Mouse (Mus musculus): ENCODE results near the gene Rbm47. TPM values are rescaled to one million over a fixed set of nuclear protein-coding genes. Genes with fewer than 3 reads are reported as not detected.
A peak's percentile ranks its signal among the peaks of the same experiment; 100 is the strongest.

Gene Rbm47
- total RNA-seq, 1 experiment from 2014 or later, result 2.7 TPM

- ATAC-seq (replicated peaks; ENCODE audit: low read depth, poor library complexity, severe bottlenecking), result no peak
Measured at GRCm38 (mm10) chr5:66135161-66135852, 37.6 kb downstream of the Rbm47 start.

DNA sequence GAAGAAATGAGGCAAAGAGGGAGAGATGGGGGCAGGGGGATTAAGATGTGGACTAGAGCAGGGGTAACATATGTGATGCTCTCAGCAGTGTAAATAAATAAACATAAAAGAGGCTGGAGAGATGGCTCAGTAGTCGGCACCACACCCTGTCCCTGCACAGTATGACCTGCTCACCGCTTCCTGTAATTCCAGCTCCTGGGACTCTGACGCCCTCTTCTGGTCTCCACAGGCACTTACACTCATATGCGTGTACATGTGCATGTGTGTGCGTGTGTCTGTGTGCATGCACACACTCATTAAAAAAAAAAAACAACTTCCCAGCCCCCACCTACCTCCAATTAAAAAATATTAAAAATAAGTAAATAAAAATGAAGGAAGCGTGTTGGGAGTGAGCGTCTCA, 38.3 kb downstream of the Rbm47 start:
- ATAC-seq (replicated peaks; ENCODE audit: low read depth, poor library complexity, severe bottlenecking), result no peak

- ATAC-seq (replicated peaks; ENCODE audit: low read depth, poor library complexity, severe bottlenecking), result no peak
Measured at GRCm38 (mm10) chr5:66128948-66129347, 44.0 kb downstream of the Rbm47 start.

DNA sequence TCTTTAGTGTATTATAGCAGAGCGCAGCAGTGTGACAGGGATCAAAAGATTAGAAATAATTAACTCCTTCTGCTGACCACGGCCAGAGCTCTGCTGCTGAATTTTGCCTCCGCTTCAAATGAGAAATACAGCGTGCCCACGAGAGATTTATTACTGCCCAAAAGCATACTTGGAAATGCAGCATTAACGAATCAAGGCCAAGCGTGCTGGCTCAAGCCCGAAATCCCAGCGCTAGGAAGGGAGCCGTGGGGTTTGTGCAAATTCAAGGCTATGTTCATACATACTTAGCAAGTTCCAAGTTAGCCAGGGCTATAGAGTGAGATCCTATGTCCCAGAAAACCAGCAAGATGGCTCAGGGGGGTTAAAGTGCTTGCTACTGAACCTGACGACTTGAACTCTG, 47.5 kb downstream of the Rbm47 start:
- no peak for ATAC-seq (replicated peaks; ENCODE audit: low read depth, poor library complexity, severe bottlenecking)

GRCm38 (mm10) chr5:66124931-66125330, 48.0 kb downstream of the Rbm47 start:
- no peak for ATAC-seq (replicated peaks; ENCODE audit: low read depth, poor library complexity, severe bottlenecking)

GRCm38 (mm10) chr5:66124089-66124400, 48.9 kb downstream of the Rbm47 start:
- ATAC-seq (replicated peaks; ENCODE audit: low read depth, poor library complexity, severe bottlenecking), result no peak

- no peak for ATAC-seq (replicated peaks; ENCODE audit: low read depth, poor library complexity, severe bottlenecking)
Measured at GRCm38 (mm10) chr5:66123295-66124088, 49.4 kb downstream of the Rbm47 start.

- ATAC-seq (replicated peaks; ENCODE audit: low read depth, poor library complexity, severe bottlenecking), result peak; percentile 82
Measured at GRCm38 (mm10) chr5:66121255-66121654, 51.7 kb downstream of the Rbm47 start.

DNA sequence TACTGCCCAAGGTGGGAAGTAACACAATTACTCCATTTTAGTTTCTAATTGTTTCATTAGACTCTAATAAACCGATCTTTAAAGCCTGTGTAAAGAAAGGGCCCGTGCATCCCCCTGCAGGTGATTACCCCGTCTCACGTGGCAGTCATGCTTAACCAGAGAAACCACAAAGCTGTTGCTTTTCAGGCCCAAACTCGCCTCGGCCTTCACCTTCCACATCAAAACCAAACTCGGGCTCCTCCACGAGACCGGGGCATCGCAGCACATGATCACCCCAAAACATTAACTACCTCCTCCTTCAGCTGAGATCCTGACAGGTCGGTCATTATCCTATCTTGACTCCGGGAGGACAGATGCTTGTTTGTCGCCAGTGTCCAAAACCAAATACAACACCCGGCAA, 58.2 kb downstream of the Rbm47 start:
- no peak for ATAC-seq (replicated peaks; ENCODE audit: low read depth, poor library complexity, severe bottlenecking)

- ATAC-seq (replicated peaks; ENCODE audit: low read depth, poor library complexity, severe bottlenecking), result no peak
Measured at GRCm38 (mm10) chr5:66114208-66114607, 58.7 kb downstream of the Rbm47 start.

GRCm38 (mm10) chr5:66112059-66112458, 60.9 kb downstream of the Rbm47 start:
- ATAC-seq (replicated peaks; ENCODE audit: low read depth, poor library complexity, severe bottlenecking), result peak; percentile 98

DNA sequence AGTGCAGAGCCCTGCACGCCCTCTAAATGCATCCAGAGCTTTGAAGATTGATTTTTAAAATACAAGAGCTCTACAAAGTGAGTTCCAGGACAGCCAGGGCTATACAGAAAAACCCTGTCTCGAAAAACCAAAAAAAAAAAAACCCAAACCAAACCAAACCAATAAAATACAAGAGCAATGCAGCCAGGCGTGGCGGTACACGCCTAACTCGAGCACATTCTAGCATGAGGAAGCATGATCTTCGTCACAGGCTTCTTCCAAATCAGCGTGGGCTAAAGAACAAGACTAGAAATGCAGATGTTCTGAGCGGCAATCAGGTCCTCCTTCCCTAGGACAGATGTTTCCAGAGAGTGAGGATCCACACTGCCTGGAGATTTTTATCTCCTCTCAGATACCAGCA, 66.5 kb downstream of the Rbm47 start:
- no peak for ATAC-seq (replicated peaks; ENCODE audit: low read depth, poor library complexity, severe bottlenecking)

- peak; percentile 58 for ATAC-seq (replicated peaks; ENCODE audit: low read depth, poor library complexity, severe bottlenecking)
Measured at GRCm38 (mm10) chr5:66105946-66106345, 67.0 kb downstream of the Rbm47 start.

- peak; percentile 87 for ATAC-seq (replicated peaks; ENCODE audit: low read depth, poor library complexity, severe bottlenecking)
Measured at GRCm38 (mm10) chr5:66105366-66105765, 67.6 kb downstream of the Rbm47 start.

DNA sequence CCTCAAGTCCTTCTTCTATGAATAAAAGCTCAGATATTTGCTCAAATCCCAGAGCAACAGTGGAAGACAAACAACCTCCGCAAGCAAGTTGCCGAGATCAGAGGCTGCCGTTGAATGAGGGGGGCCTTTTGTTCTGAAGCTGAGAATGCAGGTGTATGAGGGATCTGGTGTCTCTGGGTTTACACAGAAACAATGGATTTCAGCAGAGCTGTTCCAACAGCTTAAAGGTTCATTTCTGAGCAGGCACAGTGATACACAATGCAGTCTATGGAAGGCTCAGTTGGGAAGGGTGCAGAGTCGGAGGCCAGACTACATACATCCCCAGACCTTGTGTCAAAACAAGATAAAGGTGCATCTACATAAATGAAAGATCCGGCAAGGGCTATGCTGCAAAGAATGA, 69.5 kb downstream of the Rbm47 start:
- no peak for ATAC-seq (replicated peaks; ENCODE audit: low read depth, poor library complexity, severe bottlenecking)

DNA sequence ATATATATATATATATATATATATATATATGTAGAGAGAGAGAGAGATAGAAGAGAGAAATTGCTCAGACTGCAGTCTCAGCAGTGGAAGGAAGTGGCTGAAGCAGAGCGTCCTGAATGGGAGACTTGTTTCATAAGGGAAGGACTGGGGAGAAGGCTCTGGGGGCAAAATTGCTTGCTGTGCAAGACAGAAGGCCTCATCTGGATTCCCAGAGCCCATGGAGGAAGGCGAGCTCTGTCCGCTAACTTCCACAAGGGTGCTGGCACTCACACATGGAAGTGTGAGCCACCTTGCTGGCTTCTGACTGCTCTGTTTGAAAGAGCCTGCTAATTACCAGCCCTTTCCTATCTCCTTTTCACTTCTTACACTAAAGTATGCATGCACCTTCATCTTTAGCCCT, 70.1 kb downstream of the Rbm47 start:
- no peak for ATAC-seq (replicated peaks; ENCODE audit: low read depth, poor library complexity, severe bottlenecking)

DNA sequence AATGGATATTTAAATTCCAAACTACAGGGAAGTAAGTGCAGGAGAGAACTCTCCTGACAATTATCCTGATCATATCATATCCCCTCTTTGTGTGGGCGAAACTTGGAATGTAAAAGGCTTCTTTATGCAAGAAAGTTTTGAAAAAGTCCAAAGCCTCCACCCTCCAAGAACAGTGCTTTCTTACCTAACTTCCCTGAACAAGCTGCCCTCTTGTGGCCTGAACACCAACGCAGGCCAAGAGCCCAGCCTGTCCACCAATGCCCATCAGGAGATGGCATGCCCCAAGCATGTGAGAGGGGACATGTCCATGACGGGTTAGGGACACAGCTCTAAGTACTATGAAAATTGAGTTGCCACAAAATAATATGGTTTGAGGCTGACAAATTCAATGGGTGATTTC, 71.3 kb downstream of the Rbm47 start:
- no peak for ATAC-seq (replicated peaks; ENCODE audit: low read depth, poor library complexity, severe bottlenecking)

- ATAC-seq (replicated peaks; ENCODE audit: low read depth, poor library complexity, severe bottlenecking), result no peak
Measured at GRCm38 (mm10) chr5:66100322-66100721, 72.6 kb downstream of the Rbm47 start.

DNA sequence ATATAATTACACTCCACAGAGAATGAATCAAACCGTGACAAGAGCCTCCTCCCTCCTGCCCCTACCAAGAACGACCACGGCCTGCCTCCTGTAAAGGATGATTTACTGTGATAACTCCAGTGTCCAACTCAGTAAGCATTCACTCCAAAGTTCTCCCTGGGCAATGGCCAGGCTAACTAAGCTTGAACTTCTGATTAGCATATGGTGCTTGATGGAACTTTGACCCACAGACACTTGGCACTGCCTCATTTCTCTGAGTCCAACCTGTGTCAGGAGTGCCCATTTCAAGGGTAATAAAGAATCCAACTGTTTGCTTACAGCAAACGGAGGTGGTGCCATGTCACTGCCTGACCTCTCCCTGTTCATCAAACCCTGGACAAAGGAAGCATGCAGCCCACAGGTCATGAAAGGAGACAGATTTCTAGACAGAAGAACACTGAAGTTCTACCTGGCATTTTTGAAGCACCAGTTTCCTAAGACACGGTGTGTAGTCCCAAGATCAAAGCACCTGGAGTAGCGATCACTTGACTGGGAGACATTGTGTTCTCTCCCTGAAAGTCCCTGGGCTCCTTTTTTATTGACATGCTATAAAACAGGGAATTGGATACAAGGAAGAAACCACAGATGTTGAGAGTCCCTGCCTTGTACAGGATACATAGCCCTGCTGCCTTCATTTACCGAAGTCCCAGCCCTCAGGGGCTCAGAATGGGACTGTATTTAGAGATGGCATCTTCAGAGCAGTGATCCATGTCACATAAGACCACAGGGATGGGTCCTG, 74.6 kb downstream of the Rbm47 start:
- no peak for ATAC-seq (replicated peaks; ENCODE audit: low read depth, poor library complexity, severe bottlenecking)

GRCm38 (mm10) chr5:66096081-66096480, 76.8 kb downstream of the Rbm47 start:
- ATAC-seq (replicated peaks; ENCODE audit: low read depth, poor library complexity, severe bottlenecking), result no peak

DNA sequence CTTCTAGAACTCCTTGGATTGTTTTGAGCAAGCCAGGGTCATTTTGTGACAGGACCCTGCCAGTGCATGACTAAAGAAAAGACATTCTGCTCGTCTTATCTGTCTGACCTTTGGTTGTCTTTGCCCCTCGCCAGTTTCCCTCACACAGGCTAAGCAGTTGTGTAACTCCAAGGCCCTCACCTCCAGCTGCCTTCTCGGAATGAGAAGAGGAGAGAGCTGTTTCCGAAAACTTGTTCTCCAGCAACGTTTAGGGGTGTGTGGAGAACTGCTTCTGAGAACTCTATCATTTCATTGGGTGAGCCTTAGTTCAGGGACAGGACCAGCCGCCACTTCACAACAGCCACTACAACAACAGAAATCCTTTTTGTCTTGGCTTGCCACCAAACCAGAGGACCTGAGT, 77.8 kb downstream of the Rbm47 start:
- ATAC-seq (replicated peaks; ENCODE audit: low read depth, poor library complexity, severe bottlenecking), result no peak
